Mouse (Mus musculus) layer of hippocampus, adult 2 months (tissue): ENCODE results near the gene E2f6. TPM values are rescaled to one million over a fixed set of nuclear protein-coding genes. Genes with fewer than 3 reads are reported as not detected.

ENCODE experiments used
- DNase-seq, 2 experiments: peaks; one replicate each; pipeline ENCODE4 v3.0.0; 2022; ENCODE audit warnings: low spot score in 2 of 2
- H3K27ac ChIP-seq: fragments of 200-600 bp; 2 replicates; pipeline ENCODE4 v1.8.1; 2022
- H3K4me3 ChIP-seq: fragments of 200-600 bp; 2 replicates; pipeline ENCODE4 v1.8.1; 2022; ENCODE audit warnings: mild to moderate bottlenecking
- CTCF ChIP-seq: fragments of 200-600 bp; conservative IDR thresholded peaks from 2 replicates; pipeline ENCODE4 v1.8.1; 2022; ENCODE audit warnings: antibody characterized with exemption, mild to moderate bottlenecking, moderate library complexity
- total RNA-seq, 2 experiments: library from RNA; stranded (reverse); gene quantifications; 2 replicates each; pipeline ENCODE4 v1.2.3; 2021

The E2f6 gene
- total RNA-seq, 2 experiments from 2014 or later = 28.3 to 32.7 TPM

DNA sequence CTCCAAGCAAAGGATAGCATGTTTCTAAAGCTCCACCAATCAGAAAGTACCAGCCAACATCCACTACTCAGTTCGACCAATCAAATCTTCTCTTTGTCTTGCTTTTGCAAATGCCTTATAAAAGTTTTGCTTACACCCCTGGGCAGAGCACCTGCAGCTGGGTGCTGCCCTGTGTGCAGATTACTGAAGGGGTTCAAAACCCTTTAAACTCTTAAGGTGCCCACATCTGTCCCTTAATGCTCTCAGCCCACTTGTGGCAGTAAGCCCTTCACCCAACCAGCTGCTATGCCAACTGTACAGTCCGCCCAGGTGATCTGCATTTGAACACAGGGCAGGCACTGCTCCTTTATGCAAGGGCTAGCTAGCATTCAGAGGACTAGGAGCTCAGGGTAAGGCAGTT is 49.0 kb downstream of the E2f6 start:
- no peak for DNase-seq
- Histone ChIP-seq H3K27ac (no peak overlapping the region), H3K4me3 (no peak overlapping the region)
- no peak for TF ChIP-seq CTCF

DNA sequence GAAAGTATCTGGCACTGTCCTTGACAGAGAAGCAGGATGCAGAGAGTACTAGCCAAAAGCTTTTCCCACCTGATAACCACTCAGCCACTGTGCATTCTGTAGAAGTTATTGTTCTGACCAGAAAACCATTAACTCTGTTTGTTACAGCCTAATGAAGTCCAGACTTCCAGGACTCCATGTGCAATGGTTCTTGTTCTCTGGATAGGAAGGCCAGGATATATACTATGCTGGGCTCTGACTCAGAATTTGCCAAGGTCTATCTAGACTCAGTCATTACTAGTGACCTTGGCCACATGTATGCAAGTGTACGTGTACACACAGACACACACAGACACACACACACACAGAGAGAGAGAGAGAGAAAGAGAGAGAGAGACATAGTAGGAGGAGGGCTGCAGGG is 49.8 kb downstream of the E2f6 start:
- no peak overlapping the region for H3K27ac ChIP-seq
- H3K4me3 ChIP-seq = no peak overlapping the region
- DNase-seq = no peak
- no peak for TF ChIP-seq CTCF

DNA sequence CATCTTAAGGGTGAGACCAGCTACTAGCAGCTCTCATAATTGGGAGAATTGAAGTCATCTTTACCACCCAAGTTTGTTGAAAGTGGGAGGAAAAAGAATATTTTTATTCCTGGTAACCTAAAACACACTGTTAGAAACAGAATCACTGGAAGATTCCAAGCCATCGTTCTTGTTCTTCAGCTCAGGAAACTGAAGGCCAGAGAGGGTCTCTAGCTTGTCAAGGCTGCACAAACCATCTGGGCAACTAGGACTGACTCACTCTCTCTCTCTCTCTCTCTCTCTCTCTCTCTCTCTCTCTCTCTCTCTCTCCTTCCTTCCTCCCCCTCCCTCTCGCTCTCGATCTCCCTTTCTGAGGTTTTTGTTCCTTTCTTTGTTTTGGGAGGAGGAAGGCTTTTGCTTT is 50.2 kb downstream of the E2f6 start:
- no peak for TF ChIP-seq CTCF
- DNase-seq = no peak
- no peak overlapping the region for H3K27ac ChIP-seq

DNA sequence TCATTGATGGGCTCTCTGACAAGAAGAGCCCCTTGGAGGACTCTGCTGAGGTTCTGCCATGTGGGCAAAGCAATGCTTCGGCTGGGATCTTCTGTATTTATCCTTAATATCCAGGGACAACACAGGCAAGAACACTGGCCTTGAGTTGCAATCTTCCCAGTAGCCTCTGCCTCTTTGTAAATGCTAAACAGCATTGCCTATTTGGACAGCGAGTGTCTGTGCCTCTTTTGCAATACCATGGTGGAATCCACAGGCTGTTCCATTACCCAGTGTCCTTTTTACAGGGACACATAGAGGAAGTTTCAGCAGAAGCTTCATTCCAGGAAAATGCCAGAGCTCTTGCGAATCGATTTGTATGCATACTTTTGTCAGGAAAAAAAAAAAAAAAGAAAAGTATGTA is 53.7 kb downstream of the E2f6 start:
- no peak for DNase-seq
- no peak overlapping the region for H3K4me3 ChIP-seq
- 0 out of 2 replicates have a peak overlapping the region, but pooled peaks have one; percentile 46 for H3K27ac ChIP-seq
- no peak for TF ChIP-seq CTCF

More for the DNA sequence above, 50.2 kb downstream of the E2f6 start:
- H3K4me3 ChIP-seq = no peak overlapping the region

DNA sequence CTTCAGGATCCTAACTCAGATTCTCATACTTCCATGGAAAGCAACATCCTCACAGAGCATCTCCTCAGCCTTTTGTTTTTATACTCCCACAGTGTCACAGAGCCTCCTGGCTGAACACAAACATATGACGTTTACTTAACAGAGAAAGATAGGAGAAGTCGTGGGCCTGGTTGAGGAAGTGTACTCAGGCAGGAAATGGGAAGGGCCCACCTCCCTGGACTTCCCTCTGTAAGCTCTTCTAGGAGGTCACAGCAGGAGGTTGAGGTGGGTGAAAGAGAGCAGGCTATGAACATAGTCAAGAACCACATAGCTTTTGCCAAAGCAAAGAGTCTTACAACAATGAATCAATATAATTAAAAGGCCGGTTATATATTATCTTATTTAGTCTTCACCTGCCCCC is 55.1 kb downstream of the E2f6 start:
- no peak for DNase-seq
- no peak overlapping the region for H3K27ac ChIP-seq
- H3K4me3 ChIP-seq = no peak overlapping the region
- TF ChIP-seq CTCF = no peak

DNA sequence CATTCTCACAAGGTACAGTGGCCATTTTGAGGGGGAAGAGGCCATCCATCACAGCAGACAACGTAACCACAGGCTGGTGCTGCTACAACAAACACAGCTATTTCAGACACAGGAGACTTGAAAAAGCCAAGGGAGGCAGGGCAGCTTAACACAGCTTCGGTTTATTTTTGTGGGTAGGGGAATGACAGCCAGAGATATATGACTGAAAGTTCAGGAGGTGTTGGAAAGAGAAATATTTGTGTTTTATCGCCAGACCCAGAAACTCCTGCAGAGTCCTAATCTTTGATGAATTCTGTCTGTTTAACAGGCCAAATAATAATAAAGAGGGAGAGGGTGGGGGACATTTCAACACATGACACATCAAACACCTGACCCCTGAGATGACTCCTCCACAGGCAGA is 55.7 kb downstream of the E2f6 start:
- Histone ChIP-seq H3K27ac (no peak overlapping the region), H3K4me3 (no peak overlapping the region)
- DNase-seq = no peak
- TF ChIP-seq CTCF = no peak

DNA sequence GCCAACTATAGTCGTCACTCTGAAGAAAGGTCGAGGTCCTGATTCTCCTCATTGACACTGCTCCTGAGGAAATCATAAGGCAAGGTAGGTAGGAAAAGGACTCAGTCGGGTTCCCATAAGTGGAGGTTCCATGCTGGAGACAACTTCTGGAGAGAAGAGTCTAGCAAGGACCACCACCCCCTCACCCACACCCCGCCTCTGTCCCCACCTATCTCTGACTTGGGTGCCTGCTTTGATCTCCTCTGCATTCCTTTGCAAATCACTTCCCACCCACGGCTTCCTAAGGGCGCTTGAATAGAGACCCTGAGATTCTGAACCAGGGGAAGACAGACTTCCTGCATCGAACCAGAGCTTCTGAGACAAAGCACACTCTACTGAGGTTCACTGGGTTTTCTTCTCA is 56.5 kb downstream of the E2f6 start:
- no peak overlapping the region for H3K27ac ChIP-seq

DNA sequence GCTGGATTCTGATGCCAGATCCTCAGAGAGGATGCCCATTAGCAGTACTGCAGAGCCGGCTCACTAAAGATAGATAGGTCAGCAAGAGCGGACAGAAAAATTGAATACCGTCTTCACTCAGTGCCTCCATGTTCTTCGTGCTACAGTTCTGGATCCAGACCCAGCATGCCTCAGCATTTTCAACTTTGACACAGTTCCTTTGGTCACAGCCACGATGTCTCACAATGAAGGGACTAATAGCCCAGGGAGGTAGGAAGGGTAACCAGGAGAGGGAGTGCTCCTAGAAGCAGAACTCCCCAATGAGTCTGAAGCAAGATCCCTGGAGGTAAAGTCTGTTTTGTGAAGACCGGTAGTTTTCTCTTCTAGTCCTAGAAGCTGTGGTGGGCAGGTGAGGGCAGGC is 57.9 kb downstream of the E2f6 start:
- no peak overlapping the region for H3K27ac ChIP-seq
- TF ChIP-seq CTCF = no peak
- no peak for DNase-seq
- H3K4me3 ChIP-seq = no peak overlapping the region

More for the DNA sequence above, 56.5 kb downstream of the E2f6 start:
- no peak for DNase-seq
- H3K4me3 ChIP-seq = no peak overlapping the region
- no peak for TF ChIP-seq CTCF

DNA sequence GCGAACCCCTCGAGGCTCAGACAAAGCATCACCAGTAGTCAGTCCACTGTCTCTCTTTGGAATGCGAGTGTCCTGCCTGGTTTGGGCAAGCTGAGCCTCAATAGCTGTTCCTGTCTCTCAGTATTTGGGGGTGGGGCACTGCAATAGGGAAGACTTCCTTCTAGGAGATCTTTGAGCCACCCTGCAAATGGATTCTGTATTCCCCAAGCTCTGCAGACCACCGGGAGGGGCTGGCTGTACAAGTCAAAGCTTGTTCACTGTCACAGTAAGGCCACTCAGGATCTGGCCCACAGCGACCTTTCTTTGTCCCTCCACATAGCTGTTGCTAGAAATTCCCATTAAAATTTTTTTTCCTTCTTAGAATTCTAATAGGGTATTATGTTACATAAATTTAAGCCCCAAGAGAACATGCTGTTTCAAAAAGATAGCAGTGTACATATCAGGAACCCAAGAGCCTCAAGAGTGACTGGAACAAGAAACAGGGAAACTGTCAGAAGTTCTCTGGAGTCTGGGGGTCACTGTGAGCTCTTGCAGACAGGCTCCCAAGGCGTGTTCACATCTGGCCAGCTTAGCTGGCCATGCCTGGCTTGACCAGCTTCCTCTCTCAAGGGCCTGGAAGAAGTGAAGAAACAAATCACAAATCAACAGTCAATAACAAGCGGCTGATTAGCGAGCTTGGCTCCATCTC is 58.5 kb downstream of the E2f6 start:
- H3K4me3 ChIP-seq = no peak overlapping the region
- DNase-seq = no peak
- H3K27ac ChIP-seq = peak overlapping the region; percentile 82; the same call in 1 of the 2 replicates
- TF ChIP-seq CTCF = no peak

DNA sequence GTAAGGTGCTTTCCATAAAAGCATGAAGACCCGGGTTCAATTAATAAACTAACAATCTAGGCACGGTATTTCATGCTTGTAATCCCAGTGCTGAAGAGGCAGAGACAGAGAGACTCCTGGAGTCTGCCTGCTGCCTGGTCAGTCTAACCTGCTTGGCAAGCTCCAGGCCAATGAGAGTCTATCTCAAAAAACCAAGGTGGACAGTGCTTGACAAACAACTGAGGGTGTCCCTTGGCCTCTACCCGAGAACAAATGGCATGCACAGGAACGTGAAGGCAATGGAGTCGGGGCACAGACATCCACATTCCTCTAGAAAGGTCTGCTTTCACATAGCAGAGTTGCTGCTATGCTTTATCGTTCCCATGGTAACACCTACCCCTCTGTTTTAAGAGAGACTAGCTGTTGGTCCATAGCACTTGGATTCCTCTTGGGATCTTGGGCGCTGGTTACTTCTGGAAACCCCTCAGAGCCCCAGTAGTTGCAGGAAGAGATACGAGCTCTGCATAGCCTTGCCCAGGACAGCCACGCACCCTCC is 59.2 kb downstream of the E2f6 start:
- Histone ChIP-seq H3K27ac (peak overlapping the region; percentile 82), H3K4me3 (no peak overlapping the region)
- no peak for DNase-seq
- TF ChIP-seq CTCF = no peak

DNA sequence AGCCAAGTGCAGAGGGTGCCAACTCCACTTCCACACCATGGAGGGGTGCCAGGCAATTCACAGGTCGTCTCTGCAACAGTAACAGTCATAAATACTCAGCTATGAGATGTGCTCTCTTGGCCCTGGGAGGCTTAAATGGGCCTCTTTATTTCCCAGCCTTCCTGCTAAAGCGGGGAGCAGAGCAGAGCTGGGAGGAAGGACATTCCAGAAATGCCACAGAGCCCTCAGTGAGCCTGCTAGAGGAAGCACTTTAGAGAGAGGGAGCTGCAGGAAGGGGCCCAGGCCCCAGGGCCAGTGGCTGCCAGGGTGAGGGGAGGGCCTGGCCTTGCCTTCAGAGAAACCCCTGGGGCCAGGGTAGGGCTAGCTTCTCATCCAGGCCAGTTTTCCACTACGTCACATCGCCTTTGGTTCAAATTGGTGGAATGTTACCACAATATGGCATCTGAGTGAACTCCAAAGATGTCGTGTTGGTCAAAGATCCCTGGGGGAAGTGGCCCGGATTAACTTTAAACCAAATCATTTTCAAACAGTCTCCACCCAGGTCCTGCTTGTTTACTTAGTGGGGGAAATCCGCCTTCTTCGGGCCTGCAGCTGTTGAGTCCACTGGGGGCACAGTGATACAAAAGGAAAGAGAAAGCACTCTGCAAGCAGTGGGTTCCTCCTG is 59.8 kb downstream of the E2f6 start:
- DNase-seq = no peak
- no peak for TF ChIP-seq CTCF
- Histone ChIP-seq H3K4me3 (no peak overlapping the region), H3K27ac (peak overlapping the region; percentile 82)

DNA sequence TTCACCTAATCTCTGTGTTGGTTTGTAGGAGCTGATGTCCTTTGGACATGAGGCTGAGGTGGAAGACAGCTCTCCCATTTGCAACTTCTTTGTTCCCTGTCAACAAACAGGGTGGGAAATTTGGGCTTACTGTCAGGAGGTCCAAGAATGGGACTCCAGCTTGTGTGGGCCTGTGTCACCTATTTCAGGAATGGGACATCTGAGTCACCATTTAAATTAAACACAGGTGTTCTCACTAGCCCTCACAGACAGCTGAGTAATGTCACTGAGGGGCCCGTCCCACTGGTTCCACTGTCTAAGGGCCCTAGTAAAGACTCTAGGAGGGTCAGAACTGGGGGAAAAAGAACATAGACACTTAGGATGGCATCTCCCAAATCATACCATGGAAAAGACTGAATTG is 61.2 kb downstream of the E2f6 start:
- DNase-seq = no peak
- H3K4me3 ChIP-seq = no peak overlapping the region
- no peak overlapping the region for H3K27ac ChIP-seq
- TF ChIP-seq CTCF = no peak

DNA sequence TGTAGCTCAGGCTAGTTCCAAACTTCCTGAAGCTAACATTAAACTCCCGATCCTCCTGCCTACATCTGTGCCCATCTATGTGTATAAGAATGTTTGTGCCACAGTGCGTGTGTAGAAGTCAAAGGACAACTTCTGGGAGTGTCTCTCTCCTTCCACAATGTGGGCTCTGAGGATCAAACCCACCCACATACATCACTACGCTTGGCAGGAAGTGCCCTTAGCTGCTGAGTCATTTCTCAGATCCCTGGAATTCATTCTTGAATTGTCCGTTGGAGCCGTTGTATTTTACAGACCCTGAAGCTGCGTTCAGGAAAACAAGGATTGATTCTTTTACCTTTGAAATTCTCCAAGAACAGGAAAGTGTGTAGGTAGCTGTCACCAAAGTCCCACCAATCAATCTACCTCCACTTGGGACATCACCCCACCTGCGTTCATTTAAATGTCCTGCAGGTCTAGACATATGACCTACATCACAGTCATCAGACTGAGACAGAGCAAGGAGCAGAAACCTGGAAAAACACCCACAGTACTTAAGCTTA is 62.2 kb downstream of the E2f6 start:
- no peak for TF ChIP-seq CTCF
- H3K4me3 ChIP-seq = no peak overlapping the region
- DNase-seq = no peak
- H3K27ac ChIP-seq = peak overlapping the region; percentile 66

DNA sequence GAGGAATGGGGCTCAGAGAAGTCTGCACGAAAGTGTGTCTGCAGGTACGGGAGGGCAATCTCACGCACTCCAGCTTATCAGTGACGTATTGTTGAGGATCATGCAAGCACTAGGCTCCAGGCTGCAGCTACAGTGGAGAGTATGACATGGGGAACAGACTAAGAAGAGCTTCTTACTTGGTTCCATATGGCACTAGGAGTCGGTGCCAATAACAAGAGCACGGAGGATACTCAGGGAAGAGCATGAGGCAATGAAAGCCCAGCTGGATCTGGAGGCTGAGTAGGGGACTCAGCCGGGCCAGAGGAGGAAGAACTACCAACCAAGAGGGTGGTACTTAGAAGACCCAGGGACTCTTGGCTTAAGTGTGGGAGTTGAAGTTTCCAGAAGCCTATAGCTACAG is 62.8 kb downstream of the E2f6 start:
- DNase-seq = peak in 1 of 2 experiments; percentile 55
- peak overlapping the region; percentile 66 for H3K27ac ChIP-seq

More for the DNA sequence above, 62.8 kb downstream of the E2f6 start:
- no peak overlapping the region for H3K4me3 ChIP-seq
- no peak for TF ChIP-seq CTCF
